Mouse (Mus musculus) common myeloid progenitor, adult 5-6 weeks (primary cell): ENCODE results near the gene Tfap4. TPM values are rescaled to one million over a fixed set of nuclear protein-coding genes. Genes with fewer than 3 reads are reported as not detected.
A peak's percentile ranks its signal among the peaks of the same experiment; 100 is the strongest.

ENCODE experiments used
- ATAC-seq: replicated peaks from 2 replicates; pipeline ENCODE4 v1.8.0; 2016; ENCODE audit warnings: low read depth, mild to moderate bottlenecking, moderate TSS enrichment, inconsistent platforms; ENCODE audit not compliant: poor library complexity, severe bottlenecking
- total RNA-seq: library from RNA; stranded (forward); fragments of 200-1000, 187-1606 nt; gene quantifications from 2 replicates; pipeline ENCODE4 v1.2.3, GENCODE M21; 2017

Gene Tfap4
- total RNA-seq, result 53.1 and 60.7 TPM in 2 replicates

DNA sequence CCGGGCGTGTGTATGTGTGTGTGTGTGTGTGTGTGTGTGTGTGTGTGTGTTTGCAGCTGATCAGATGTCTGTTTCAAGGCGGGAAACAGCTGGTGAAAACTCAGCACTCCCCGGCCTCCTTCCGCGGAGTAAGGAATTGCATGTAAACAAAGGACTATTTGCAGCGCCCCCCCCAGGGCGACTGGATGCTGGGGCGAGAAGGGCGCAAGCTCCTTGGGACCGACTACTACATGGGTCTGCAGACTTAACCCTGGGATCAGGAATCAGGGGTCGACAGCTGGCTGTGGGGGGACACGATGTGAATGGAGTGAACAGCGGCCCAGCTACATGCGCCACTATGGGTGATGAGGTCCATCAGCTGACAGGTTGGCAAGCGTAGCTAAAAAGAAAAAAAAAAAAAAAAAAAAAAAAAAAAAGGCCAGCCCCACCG lies at the start of gene Tfap4:
Gene Tfap4 (minus strand): TSS at position 140 of the 430 bp plus-strand sequence.
- peak; percentile 37 for ATAC-seq

DNA sequence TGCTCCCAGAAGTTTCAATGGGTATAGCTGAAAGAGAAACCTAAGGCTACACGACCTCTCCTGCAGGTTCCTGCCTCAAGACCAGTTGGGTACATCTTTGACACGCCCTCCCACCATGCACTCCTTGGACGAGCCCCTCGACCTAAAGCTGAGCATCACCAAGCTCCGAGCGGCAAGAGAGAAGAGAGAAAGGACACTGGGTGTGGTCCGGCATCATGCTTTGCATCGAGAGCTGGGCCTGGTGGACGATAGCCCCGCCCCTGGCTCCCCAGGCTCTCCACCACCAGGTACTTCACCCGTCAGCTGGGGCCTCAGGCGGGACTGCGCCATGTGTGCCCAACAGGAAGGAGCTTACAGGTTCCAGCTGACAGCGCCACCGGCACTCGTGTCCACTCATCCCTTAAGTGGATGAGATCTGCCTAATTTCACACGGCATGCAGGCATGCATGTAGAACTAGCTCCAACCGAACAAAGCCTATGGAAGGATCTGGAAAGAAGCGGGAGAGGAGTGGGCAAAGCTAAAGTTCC lies 48.9 kb upstream of the Tfap4 start:
- no peak for ATAC-seq

DNA sequence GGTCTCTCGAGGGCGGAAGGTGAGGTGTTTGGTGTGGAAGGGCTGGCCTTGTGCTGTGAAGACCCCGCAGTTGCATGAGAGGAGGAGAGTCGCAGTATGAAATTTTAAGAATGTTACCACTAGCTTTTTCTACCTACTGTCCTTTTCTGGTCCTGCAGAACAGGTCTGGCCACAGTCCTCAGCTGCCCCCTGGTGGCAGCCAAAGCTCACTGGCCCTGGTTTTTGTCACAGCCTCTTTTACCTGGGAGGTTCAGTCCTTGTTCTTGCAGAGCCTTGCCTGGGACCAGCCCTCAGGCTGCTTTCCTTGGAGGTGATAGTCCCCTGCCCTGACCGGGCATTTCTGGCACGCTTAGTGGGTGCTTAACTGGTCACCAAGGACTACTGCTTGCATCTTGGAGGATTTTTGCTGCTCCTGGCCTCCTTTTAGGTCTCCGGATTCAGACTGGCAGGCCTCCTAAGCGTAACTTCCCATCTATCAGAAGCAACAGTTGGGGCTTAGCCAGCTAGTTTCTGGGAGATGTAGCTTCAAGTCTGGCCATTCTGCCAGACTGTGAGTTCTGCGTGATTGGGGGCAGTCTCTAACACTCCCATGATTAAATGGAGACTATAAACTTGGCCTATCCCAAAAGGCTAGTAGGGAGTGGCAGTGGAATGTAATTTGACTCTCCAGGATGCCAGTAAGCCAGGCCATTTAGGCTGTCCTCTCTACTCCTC lies 48.3 kb upstream of the Tfap4 start:
- peak; percentile 88 for ATAC-seq

DNA sequence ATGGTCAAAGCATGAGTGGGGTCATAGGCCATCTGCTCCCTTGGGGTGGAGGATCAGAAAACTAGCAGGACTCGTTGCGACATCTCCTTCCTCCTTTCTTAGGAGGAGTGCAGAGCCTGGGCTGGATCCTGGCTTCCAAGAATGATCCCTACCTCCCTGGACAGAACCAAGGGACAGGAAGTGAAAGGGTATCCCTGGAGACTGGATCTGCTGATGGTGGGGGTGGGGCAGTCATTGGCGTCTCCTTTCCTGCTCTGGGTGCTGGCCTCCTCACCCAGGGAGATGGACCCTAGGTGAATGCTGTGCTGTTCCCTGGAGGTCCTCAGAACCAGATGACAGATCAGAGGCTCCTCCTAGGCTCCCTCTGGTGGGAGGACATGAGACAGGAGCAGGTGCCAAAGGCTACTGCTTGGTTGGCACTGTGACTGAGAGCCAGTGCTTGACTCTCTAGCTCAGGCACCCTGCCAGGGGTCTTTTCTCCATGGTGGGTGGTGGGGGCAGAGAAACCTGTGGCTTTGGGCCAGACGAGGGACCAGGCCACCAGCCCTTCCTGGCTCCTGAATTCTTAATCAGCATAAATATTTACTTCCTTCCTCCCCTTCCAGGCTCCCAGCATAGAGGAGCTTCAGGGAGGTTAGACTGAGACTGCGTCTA lies 46.9 kb upstream of the Tfap4 start:
- ATAC-seq, result peak; percentile 57

DNA sequence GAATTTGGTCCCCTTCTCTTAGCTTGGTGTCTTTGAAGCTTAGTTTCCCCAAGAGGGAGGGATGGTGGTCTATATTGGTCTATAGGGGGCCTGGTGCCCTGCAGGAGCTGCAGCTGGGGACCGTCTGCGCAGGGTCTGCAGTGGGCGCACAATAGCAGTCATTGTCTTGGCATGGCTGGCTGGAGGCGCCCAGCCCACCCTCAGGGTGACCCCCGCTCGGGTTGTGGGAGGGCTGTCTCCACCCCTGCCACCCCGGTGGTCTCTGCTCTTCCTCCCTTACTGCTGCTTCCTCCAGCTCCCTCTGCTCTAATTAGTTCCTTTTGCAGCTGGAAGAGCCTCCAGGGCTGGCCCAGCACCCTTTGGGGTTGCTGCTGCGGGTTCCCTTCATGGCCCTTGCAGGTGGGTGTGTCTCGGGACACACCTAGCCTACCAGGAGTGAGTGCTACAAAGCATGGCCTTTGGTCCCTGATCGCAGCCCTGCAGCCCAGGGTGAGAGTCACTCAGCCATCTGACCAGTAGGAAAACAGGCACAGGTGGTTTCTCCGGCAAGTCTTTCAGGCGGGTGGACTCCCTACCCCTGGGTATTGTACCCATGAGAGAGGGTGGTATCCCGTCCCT lies 46.0 kb upstream of the Tfap4 start:
- no peak for ATAC-seq

DNA sequence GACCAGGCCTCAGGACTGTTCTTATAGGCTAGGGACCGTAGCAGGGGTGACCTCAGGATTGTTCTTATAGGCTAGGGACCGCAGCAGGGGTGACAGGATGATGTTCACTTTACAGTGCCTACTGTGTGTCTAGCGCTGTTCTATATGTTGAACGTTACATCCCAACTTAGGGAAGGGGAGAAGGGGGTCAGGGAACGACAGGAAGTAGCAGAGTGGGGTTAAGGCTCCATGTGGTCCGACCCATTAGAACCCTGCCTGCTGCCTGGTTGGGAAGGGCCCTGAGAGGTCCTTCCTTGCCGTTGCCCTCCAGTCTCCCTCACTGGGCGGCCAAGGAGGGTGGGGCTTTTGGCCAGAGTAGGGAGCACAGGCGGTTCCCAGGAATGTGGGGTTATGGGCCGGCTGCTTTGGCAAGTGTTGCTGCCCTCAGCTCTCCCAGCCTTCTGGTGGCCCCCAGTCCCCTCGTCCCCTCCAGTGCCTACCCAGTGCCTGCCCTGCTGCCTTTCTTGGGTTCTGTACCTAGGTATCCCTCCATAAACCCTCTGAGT lies 44.7 kb upstream of the Tfap4 start:
- ATAC-seq, result no peak

DNA sequence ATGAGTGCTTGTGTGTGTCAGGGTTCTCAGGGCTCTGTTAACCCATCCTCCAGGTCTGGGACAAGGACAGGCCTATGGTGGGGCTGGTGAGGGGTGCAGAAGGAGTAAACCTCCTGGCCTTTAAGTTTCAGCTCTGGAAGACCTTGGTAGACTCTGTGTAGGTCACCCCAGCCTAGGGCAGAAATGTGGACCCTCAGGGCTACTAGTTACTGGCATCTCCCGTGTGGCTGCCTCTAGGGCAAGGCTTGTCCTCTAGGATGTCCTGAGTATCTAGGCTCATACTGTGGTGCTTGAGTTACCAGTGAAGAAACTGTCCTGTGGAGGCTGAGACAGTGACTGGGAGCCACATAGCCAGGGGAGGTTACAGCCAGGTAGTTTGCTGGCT lies 43.8 kb upstream of the Tfap4 start:
- ATAC-seq, result no peak

DNA sequence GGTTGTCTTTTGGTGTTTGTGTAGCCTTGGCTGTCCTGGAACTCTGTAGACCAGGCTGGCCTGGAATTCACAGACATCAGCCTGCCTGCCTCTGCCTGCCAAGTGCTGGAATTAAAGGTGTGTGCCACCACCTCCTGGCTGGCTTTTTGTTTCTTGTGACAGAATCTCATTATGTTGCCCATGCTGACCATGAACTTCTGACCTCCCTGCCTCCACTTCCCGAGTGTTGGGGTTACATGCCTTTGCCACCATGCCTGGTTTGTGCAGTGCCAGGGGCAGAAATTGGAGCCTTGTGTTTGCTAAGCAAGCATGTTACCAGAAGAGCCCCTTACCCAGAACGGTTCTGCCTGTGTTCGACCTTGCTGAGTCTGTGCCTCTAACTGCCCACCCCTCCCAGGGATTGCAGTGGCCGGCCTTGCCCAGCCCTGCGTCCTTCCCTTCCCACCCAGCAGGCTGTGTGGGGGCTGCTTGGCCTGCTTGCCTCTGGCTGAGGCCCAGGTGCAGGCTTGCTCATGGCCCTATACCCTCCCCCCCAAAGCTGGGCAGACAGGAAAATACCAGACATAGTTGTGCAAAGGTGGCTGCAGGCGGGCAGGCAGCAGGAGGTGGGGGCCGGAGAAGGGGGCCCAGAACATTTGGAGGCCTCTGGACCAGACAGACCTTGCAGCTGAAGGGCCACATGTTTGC lies 43.3 kb upstream of the Tfap4 start:
- no peak for ATAC-seq

DNA sequence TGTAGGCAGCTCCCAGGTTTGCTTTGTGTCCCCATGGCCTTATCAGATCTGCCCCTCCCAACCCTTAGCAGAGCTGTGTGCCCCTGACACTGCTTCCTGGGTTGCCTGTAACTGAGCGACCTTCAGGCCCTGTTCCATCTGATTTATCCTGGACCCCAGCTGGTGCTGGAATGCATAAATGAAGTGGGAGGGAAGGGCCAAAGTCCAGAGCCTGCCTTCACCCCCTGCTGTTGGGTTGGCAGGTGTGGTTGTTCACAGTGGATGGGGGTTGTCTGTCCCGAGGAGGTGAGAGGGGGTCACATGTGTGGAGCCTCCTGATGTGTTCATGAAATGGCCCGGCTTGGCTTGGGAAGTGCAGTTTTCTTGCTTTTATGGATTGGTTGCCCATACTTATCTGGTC lies 42.5 kb upstream of the Tfap4 start:
- no peak for ATAC-seq

DNA sequence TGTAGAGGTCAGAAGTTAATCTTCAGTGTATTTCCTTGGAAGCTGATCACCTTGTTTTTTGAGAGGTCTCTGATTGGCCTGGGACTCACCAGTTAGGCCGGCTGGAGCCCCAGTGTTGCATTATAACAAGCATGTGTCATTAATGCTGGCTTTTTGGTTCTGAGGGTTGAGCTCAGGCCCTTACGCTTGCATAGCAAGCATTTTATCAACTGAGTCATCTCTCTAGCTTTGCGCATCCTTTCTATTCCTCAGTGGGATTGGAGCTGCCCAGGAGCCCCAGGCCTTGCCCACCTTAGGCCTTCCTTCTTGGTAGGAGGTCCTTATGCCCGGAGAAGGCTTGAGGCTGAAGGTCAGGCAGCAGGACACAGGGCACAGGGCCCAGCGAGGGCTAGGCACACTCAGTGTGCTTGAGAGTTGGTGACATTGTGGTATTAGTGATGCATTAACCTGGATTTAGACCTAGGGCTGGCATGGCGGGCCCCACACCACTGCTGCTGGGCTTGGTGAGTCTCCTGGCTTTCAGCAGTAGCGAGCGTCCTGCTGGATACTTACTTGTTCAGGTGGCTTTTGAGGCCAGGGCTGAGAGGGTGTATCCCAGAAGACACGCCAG lies 41.2 kb upstream of the Tfap4 start:
- ATAC-seq, result no peak

DNA sequence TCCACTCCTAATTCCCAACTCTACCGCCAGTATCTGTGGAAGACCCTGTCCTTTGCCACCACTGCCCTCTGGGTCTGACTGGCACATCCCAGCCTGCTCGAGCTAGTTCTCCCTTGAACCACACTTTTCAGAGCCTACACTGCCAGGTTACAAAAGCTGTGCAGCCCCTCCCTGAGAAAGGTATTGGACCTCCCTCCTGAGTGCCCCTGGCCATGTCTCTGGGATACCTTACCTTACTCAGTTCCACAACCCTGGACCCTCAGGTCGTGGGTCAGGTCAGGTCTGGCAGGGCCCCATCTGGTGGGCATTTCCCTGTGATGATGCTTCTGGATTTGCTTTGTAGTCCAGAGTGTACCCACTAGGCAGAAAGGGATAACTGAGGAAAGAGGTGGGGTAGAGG lies 40.0 kb upstream of the Tfap4 start:
- no peak for ATAC-seq

DNA sequence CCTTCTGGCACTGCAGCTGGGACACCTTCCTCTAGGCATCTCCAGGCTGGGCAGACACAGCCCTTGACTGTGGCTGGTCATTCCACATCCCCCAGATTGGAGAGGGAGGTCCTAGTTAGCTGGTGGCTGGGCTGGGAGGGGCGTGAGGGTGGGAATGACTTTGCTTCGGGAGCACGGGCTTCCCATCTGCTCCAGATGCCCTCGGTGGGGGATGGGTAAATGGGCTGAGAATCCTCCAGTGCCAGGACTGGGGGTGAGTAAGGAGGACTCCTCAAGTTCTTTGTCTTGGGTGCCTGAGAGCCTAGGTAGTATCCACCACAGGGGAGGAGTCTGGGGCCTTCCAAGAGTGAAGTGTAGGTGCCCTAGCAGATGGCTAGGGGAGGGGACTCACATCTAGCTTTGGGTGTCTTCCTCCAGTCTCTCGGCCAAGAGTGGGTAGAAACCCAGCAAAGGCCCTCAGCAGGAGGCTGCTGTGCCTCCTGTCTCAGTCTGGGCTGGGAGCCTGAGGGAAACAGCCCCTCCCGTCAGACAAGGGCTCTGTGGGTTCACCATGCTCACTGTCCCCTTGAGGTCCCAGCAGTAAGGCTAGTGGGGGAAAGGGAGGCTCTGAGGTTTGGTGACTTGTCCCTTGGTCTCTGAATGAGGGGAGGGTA lies 39.4 kb upstream of the Tfap4 start:
- no peak for ATAC-seq

DNA sequence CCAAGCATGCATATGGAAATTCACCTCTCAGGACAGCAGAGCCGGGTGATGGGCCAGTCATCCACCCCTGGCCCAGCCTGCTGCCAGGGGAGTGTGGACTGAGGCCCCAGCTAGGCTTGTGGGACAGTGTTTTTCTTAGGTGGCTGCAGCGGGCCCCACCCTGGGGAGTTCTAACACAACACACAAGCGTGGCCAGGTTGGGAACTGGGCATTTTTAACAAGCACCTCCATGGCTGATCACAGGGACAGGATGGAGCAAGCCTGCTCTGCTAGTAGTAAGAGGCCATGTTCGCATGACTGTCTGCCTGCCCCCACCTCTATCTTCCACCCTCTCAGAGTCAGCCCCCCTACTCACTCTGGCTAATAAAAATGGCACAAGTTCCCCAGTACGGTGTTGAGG lies 38.4 kb upstream of the Tfap4 start:
- no peak for ATAC-seq

DNA sequence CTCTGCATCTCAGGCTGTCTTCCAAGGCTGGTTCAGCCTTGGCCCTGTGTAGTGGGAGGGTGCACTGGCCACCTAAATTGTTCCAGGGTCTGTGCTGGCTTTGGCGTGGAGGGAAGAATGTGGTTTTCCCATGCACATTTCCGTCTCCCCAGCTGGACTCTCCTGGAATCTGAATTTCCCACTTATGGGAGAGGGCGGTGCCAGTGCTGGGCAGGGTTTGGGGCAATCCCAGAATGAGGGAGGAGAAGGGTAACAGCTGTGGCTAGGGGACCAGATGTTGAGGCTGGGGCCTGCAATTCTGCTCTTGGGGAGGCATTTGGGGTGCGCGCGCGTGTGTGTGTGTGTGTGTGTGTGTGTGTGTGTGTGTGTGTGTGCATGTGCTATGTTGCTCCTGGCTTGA lies 37.6 kb upstream of the Tfap4 start:
- no peak for ATAC-seq

DNA sequence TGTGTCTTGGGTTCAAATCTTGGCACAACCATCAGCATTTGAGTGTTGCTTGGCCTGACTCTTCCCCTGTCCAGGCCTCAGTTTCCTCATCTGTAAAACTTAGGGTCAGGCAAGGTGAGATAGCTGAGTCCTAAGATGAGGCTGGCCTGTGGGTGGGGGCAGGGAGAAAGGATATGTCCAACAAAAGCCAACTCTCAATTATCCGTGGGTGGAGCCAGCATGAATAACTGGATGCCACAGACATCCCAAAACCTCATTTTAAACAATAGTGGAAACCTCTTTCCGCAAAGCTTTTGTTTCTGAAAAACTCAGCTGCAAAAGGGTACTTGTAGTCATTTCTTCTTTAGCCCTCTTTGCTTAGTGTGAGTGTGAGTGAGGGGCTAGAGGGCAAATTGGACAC lies 37.2 kb upstream of the Tfap4 start:
- no peak for ATAC-seq

DNA sequence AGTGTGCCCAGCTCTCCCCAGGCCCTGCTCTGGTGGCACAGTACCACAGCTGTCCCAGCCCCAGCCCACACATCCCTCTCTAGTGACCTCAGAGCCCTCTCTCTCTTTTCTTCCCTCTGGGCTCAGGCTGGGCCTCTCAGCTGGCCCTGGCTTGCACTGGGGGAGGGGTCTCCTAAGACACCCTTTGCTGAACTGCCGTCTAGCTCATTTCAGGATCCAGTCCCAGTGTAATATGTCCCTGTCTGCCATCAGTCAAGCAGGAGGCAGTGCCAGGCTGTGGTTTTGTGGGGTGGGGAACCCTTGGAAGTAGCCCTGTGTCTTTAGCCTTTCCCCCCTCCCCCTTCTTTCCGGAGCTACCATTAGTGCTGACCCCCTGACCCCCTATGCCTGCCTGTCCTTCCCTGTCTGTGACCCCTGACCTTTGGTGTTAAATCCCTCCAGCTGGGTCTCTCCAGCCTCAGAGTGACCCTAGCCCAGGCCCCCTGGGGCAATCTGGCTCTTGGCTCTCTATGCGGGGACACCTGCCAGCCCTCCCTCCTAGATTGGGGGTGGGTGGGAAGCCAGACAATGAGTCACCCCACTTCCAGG lies 36.6 kb upstream of the Tfap4 start:
- no peak for ATAC-seq

DNA sequence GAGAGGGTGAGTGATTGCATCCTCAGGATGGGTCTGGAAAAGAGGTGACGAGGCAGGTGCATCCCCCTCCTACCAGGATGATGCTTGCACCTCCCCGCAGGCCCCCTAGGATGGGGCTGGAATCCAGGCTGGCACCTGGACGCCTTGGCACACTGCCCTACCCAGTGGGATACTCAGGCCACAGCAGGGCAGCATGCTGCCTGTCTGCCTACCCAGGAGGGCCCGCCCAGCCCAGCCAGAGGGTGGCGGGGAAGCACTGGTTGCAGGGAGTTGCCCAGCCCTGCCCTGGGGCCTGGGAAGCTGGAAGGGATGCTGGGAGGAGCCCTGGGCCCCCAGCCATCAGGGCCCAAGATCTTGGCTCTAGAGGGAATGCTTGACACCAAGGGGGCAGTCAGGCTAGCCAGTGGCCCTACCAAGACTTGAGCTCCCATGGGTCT lies 35.9 kb upstream of the Tfap4 start:
- ATAC-seq, result no peak

DNA sequence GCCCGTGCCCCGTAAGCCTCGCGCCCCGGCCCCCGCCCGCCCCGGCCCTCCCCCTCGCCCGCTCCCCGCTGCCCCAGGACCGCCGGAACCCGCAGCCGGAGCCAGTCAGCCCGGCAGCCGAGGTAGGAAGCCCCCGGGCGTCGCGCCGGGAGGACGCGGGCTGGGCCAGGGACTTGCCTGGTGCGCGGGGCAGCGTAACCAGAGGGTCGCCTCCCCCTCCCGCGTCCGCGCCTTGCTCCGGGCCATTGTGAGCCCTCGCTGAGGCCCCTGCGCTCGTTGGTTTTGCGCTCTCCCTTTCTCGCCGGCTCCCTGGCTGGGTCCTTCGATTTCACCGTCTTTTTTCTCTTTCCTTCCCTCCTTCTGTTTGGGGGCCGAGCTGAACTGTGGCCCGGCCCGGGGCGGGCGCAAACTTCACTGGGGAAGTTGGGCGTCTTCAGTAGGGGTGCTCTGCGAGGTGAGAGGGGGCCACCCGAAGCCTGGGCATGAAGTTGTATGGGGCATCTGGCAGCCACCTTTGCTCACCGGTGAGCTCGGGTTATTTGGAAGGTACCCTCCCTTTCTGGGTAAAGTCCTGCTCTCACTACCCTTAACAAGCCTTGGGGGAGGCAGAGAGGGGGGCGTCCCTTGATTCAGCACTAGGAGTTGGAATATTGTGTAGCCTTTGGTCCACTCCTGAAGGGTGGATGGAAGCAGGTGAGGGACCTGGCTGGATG lies 35.3 kb upstream of the Tfap4 start:
- no peak; the same call in 1 of the 2 replicates for ATAC-seq
